Mouse (Mus musculus) T-helper 2 cell (primary cell): ENCODE measurements around the gene Ptpn6.
"Not testable (repeated sequence)": the region's sequence is repeated elsewhere in the genome, so short reads cannot be mapped to it uniquely, and the experiment has no call there.

Experiments
- in situ Hi-C: fragments of 300-600 bp; cut with MboI, MseI; formaldehyde crosslinking; loops from one replicate; pipeline ENCODE4 v1.15.1; 2025; ENCODE audit warnings: high pct_unique_total_duplicates

Gene Ptpn6

DNA sequence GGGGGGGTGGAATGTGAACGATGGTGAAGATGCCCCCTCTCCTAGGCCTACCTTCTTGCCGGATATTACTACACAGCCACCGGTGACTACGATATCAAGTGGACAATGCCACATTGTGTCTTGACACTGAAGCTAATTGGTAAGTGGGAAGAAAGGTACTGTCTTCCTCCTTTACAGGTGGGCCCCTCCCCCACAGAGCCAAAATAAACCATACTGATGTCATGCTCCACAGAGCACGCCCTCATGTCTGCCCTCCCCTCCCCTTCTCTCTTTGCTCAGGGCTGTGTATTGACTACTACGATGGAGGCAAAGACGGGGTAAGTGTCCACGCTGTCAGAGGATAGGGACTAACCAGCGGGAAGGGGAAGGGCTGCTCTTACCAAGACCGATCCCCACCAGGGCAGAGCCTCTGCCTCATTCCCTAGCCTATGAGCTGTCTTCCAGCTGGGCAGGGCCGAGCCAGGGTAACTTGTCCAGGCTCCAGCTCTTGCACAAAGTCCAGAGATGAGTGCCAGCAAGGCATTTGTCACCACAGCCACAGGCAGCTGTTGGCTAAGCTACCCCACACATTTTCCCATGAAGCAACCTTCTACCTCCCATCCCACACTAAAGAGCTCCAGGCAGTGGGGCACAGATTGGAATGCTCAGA is 38.4 kb downstream of the Ptpn6 start:
- in situ Hi-C loops = no loop called here

DNA sequence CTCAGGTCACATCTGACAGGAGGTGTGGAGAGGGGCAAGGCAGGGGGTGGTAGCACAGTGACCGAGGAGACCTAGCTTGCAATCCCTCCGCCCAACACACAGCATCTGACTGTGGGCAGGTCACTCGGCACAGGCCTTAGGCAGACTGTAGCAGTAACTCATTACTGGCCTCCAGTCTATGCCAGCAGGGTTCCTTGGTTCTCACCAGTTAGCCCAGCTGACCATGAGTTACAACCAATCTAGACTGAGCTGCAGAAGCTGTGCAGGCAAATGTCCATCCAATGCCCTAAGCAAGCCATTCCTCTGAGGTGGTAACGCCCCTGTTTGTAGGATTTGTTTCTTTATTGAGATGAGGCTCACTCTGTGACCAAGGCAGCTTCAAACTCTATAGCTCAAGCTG is 39.1 kb downstream of the Ptpn6 start:
- in situ Hi-C loops = no loop called here

DNA sequence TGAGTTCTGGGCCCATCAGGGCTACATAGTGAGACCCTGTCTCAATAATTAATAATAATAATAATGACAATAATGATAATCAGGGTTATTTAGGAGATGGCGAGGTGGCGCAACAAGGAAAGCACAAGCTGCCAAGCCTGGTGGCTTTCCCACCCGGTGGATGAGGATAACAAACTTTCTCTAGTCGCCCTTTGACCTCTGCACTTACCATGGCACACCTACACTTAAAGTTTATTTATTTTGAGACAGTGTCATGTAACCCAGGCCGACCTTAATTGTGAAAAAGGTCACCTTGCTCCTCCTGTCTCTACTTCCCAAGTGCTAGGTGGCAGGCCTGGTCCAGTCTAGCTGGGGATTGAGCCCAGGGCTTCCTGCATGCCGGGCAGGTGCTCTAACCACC is 39.8 kb downstream of the Ptpn6 start:
- in situ Hi-C loops = no loop called here

DNA sequence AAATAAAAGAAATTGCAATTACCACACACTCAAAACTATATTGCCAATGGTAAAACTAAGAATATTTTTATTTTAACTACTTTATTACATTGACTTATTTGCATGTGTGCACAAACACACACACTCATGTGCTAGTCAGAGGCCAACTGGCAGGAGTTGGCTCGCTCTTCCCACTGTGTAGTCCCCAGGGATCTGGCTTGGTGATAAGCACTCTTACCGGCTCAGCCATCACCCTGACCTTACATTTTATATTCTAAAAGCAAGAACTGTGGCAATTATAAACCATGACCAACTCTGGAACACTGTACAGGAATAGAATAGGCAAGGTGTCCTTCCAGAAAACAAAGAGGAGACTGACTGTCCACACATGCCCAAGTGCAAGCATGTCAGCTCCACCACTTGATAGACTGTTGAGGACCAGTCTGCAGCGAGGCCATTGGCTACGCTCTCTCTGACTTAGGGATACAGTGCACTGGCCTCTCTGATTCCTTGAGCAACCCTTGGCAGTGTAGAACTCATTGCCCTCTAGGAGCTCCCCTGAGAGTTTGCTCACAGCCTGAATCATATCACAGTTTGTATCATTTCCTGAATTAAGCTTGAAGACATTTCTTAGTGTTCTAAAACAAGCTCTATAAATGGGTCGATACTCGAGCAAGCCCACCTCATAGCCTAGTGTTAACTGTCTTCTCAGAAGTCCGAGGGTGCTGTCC is 41.9 kb downstream of the Ptpn6 start:
- in situ Hi-C loops = no loop called here

DNA sequence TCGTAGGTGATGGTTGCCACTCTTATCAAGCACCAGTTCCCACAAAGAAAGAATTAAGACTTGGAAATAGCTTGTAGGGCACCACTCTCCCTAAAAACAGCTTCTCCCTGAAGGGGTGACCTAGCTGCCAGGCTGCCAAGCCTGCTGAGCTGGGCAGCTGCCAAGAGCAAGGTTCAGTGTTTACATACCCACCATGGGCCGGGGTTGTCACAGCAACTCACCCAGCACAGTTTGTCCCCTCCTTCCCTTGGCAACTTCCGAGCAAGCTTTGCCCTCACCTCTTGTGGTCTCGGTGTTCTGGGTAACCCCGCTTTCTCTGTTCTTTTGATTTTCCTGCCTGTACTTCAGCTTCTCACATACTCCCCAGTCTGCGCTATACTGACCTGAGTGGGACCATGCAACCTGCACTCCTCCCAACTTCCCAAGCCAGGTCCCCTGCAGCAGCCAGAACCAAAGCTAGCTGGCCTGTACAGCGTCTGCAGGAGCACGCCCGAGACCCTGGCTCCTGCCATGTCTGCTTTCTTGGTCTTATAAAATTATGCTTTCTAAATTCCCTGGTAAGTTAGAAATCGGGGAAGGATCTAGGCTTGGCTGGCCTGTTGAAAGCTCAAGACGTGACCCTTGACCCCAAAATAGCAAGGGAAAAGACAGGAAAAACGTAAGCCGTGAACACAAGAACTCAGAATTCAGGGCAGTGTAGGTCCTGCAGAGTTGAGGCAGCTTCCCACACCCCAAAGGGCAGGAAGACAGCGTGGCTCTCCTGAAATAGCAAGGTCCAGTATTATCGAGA is 44.2 kb downstream of the Ptpn6 start:
- in situ Hi-C loops = no loop called here

DNA sequence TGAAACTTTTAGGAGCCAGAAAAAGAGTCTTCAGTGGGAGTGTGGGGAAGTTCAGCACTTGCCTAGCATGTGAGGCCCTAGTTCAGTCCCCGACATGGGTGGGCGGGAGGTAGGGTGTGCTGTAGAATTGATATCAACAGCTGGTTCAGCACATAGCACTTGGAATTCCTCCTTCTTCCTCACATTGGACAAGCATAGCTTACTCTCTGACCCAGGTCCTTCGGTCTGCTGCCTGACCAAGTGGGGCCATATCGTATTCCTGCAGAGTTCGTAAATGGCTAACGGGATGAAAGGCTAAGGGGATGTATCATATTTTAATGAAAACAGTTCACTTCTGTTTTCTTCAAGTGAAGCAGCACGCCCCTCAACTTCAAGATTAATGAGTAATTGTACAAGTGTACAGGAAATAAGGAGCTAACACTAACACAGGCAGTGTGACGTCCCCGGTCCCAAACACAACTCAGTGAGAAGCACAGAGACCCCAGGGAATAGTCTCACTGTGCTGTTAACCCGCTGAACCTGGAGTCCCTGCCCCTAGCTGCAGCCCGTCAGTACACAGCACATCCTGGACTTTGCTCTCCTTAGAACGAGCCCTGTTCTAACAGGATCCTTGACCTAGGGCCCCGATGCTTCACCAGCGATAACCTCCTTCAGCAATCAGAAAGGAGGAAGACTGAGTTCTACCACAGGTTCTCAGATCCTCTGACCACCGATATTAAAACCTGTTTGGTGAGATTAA is 45.1 kb downstream of the Ptpn6 start:
- in situ Hi-C loops = no loop called here

DNA sequence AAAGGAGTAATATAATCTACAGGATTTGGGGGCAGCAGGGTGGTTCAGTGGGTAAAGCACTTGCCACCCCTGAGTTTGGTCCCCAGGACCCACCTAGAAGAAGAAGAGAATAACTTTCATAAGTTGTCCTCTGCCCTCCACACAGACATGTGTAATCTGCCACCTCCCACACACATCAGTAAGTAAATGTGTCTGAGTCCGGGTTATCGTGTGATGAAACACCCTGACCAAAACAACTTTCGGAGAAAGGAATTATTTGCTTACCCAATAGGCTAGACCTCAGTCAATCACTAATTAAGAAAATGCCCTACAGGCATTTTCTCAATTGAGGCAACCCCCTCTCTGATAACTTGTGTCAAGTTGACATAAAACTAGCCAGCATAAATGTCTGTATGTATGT is 48.0 kb downstream of the Ptpn6 start:
- in situ Hi-C loops = no loop called here

DNA sequence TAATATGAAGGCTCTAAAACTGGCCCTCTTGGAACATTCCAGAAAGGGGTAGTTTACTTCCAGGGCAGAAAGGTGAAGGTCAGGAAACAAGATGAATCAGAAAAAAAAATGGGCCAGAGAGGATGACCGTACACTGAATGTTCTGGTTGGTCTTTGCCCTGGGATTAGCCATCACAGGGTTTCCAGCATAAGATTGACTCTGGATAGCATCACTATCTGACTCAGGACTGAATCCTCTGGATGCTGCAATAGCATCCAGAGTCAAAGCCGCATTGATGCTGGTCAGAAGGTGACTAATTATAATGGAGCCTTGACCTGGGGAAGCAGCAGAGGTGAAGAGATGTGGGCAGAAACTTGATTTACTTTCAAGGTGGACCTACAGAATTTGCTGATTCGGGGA is 49.5 kb downstream of the Ptpn6 start:
- in situ Hi-C loops = no loop called here

DNA sequence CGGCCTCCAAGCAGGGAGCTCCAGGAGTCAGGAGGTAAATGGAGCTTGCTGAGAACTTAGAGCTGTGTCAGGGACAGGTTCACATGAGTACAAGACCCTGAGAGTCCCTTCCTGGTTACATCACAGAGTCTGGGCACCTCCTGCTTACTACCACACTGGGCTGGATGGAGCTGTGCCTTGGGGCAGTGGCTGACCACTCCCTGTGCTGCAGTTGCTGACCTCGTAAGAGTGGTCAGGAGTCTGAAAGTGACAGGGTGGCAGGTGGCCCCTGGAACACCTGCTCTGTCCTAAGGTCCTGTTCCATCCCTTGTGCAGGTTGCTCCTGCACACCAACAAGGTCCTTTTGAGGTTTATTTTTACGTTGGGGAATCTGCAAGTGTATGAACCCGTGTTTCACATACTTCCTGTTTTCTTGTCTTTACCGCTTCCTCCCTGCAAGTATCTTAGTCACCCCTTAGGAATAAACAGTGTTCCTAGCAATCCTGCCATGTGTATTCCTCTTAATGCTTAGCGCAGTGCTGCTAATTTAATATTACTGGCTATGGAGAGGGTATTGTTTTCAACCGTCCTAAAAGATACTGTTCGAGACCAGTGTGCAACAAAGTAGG is 50.3 kb downstream of the Ptpn6 start:
- in situ Hi-C loops = no loop called here

DNA sequence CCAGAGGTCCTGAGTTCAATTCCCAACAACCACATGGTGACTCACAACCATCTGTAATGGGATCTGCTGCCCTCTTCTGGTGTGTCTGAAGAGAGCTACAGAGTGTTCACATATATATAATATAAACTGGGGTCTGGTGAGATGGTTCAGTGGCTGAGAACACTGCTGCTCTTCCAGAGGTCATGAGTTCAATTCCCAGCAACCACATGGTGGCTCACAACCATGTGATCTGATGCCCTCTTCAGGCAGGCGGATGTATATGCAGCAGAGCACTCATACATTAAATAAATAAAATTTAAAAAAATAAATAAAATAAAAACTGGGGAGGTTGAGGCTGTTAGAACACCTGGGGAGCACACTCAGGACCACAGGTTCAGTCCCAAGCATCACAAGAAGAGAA is 51.9 kb downstream of the Ptpn6 start:
- in situ Hi-C loops = not testable (repeated sequence)

DNA sequence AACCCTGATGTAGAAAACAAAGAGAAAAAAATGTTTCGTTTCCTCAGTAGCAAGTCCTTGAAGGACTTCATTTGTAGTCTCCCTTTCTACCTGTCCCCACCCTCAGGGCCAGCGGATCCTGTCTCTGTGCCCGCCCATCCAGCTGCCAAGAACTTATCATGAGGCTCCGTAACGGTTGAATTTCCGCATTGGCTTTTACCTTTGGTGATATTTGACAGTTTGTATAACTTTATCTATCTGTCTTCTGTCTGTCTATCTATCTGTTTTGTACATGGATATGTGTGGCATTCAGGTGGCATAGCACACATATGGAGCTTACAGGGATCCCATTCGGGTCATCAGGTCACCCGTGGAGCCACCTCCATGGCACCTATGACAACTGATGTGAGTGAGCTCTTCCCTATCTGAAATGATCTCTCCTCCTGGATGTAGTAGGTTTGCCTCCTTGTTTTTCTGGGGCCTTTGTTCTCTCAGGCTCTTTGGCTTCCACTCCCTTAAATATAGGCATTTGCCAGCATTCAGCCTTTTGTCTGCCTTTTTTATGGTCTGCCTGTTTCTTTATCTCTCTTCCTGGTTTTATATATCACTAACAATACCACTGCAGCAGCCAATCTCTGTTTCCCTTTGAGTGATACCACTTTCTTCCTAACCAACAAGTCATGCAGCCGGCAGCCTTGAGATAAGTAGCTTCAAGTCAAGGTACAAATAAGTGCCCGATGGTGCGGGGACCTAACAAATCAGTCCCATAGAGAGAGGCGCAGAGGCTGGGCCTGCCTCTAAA is 52.7 kb downstream of the Ptpn6 start:
- in situ Hi-C loops = no loop called here

DNA sequence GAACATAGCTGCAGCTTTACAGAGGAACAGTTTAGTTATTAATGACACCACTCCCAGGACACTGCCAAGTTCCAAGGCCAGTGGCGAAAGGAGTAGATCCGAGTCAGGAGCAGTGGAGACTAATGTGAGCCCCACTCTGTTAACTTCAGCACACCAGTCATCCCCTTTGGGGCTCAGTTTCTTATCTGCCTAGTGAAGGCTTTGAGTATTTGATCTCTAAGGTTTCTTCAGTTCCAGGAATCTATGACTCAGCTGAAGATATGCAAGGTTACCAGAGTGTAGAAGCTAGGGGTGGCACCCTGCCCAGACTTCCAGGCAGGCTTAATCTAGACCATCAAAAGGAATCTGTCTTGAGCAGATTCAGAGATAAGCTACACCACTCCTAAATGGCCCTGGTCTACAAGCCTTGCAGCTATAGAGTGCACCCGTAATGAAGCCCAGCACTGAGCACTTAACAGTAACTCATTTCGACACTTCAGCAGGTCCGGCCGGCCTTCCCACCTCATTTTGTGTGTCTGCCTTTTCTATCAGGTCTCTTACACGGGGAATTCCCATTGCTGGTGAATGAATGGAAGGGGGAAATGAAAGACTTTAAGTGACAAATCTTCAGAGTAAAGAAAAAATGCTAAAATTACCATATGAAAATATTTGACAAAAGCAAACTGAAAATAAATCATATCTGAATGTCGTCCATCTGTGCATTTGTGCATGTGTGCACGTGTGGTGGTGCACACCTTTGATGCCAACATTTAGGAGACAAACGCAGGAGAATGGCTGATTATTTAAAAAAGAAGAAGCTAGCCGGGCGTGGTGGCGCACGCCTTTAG is 54.7 kb downstream of the Ptpn6 start:
- in situ Hi-C loops = no loop called here

DNA sequence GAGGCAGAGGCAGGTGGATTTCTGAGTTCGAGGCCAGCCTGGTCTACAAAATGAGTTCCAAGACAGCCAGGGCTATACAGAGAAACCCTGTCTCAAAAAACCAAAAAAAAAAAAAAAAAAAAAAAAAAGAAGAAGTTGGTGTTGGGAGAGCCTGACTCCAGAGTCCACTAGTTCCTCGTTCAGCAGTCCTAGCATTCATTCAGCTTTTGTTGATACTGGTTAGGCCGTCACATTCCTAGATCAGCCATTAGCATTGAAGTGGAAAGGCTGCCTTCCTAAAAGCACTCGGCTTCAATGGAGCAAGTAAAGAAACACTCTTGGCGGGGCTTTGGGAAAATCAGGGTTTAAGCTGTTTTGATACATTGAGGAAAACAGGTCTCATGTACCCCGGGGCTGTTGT is 56.2 kb downstream of the Ptpn6 start:
- in situ Hi-C loops = not testable (repeated sequence)

DNA sequence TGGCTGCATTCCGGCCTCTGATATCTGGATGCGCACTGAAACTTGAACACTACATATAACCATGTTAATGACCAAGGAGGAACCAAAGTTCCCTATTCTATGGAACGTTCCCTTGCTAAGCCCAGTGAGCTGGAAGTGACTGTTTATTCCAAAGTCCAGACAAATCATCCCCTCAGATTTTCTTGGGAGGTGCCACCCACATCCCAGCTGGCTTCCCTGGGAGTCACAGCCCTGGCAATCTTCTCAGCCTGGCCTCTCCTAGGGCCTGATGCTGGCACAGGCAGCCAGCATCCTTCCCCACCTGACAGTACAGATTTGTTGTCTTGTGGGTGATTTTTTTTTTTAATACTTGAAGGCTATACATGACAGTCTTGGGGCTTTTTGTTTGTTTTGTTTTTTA is 59.0 kb downstream of the Ptpn6 start:
- in situ Hi-C loops = no loop called here

DNA sequence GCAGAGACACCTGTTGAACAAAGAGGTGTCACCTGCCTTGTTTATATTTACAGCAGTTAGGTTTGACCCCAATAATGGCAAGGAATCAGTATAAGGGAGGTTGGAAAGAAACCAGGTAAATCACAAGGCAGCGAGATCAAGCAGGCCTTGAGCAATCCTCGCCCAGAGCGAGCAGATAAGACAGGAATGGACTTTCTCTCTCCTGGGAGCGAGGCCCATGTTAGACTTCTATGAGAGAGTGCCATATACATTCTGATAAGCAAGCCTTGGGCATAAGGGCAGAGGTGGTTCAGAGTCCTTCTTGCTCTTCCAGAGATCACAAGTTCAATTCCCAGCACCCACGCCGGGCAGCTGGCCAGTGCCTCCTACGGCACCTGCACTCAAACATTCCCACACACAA is 59.7 kb downstream of the Ptpn6 start:
- in situ Hi-C loops = no loop called here

DNA sequence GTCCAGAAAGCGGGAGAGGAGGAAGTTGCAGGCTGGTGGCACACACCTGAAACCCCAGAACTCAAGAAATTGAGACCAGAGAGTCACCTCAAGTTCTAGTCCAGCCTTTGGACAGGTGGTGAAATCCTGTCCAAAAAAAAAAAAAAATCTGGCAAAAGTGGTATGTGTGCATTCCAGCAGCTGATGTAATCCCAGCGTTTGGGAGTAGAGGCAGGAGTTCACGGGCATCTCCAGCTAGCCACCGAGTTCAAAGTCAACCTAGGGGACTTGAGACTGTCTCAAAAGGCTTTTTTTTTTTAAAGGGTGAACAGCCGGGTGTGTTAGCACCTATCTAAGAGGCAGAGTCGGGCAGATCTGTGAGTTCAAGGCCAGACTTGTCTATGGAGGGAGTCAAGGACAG is 62.3 kb downstream of the Ptpn6 start:
- in situ Hi-C loops = no loop called here

DNA sequence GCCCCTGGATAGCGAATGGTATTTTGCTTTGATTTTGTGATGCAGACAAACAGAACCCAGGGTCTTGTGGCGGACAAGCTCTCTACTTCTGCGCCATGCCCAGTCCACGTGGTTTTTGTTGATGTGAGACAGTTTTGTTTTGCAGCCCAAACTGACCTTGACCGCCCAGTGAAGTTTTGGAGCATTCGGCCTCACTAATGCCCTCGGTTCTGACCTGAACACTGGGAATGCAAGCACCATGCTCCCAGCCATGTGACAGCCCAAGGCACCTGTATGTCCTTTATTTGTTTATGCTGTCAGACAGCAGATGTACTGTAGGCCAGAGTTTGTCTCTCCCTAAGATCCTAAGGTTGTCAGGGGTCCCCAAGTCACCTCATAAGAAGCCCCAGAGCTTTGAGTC is 63.9 kb downstream of the Ptpn6 start:
- in situ Hi-C loops = loop anchor here (25.0 kb wide), 1 partner anchor 1887 kb away; no protein-coding TSS in a partner anchor

DNA sequence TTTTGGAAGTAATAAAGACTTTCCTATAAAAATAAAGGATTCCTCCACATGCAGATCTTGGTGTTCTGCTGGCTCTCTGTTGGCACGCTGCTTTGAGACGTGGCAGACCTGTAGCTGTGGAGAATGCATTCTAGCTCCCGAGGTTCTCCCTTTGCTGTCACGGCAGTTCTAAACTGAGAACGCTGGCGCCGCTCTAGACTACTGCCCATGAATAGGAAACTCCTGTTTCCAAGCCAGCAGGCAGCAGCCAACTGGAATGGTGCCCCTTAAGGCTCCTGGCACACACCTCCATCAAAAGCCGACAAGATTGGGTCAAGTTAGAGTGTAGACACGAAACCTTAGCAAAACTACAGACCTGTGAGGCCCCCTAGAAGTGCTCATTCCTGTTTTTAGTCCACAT is 64.9 kb downstream of the Ptpn6 start:
- in situ Hi-C loops = loop anchor here (25.0 kb wide), 1 partner anchor 1886 kb away; no protein-coding TSS in a partner anchor

DNA sequence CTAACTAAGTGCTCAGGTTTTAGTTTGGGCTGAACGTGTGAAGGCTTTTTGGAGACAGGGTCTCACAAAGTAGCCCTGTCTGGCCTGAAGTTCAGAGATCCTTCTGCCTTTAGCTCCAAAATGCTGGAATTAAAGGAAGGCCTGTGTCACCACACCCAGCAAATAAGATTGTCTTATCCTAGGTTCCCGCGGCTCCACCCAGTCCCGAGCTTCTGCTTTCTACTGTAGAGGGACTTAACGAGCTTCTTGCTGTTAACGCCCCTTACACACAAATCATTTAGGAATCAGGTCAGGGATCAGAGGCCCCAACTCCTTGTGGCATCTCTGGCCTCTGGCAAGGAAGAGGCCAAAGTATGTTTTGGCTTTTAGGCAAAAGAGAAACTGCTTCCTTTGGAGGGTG is 66.4 kb downstream of the Ptpn6 start:
- in situ Hi-C loops = loop anchor here (25.0 kb wide), 1 partner anchor 1885 kb away; no protein-coding TSS in a partner anchor
